Mouse (Mus musculus) cerebellum, adult 11-12 months (tissue): ENCODE data around the gene Snx22.

Source experiments
- DNase-seq: peaks from one replicate; pipeline ENCODE4 v3.0.0; 2022

Gene Snx22

DNA sequence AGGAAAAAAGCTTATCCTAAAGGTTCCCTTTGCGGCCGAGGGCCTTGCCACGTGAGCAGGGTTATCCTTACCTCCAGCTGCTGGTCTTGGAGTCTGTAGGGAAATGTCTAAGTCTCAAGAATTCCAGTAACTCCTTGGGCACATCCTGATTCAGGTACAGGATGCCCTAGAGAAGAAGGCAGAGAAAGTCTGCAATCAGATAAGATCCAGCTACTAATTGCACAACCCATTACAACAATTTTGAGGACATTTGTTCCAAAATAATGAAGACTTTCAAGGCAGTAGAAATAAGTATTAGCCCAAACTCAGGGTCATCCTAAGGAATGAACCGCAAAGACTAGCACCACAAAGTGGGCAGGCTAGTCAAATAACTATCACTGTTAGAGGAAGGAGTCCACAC lies 1.5 kb downstream of the Snx22 start:
- DNase-seq = no peak

DNA sequence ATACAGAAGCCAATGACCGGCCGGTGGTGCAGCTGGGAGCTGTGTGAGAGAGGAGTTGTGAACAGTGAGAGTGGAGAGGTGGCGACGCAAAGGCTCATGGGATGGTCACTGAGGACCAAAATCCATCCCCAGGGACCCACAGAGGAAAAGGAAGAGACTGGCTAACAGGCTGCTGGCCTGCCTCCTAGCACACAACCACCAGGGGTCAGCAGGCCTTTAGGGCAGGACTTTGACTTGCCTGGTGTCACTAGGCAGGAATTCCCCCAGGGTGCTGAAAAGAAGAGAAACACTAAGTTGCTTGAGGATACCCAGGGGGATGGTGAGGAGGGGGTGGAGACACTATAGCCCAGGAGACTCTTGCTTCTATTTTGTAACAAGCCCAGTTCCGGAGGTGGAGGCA lies 2.0 kb downstream of the Snx22 start:
- no peak for DNase-seq

DNA sequence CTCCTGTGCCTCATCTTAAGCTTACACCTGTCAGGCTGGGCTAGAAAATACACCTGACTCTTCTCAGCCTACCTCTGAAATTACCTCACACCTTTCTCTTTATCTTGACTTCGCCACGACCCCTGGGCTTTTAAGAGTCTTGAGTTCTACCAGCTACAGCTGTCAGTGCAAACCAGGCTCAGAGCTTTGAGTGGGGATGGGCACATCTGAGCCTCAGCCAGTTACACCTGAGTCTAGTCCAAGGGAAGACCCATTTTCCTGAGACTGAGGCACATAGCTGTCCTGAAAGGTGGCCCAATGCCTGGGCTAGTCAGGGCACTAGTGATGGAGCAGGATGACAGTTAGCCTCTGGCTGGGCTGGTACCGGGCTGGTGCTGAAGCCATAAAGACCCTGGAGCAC lies 2.7 kb downstream of the Snx22 start:
- DNase-seq = no peak

GRCm38 (mm10) chr9:66064316-66064715 lies 5.2 kb downstream of the Snx22 start:
- DNase-seq = no peak

- DNase-seq = no peak
These were observed 6.1 kb downstream of the Snx22 start for GRCm38 (mm10) chr9:66063446-66063845.

DNA sequence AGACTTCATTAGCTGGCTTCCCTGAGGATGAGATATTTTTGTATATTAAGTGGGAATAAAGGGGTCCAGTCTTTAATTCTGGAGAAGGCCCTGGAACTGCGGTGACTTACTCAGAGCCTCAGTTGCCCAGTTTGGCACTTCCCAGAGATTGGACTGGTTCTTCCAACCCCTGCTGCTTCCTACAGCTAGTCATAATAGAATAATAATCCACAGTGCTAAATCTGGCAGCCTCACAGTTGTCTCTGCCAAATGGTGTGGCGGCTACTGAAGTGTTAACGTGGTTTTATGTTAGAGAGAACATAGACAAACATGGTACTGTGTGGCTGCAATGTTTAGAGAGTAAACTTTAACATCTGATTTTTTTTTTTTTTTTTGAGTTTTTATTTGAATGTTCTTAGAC lies 7.9 kb downstream of the Snx22 start:
- peak; percentile 21 for DNase-seq

- DNase-seq = no peak
These were observed 8.5 kb downstream of the Snx22 start for GRCm38 (mm10) chr9:66060986-66061385.

DNA sequence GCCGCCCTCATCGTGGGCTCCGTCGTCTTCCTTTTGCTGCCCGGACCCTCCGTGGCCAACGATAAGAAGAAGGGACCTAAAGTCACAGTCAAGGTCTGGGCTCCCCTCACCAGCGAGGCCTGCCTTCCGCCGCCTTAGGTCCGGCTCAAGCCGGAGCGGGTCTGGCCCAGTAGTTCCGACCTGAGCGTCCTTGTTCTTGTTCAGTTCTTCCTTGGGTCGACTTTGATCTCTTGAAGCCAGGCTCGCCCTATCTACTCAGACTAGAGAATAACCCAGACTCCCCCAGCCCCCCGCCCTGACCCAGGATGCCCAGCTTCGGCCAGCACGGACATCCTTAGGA lies 9.2 kb downstream of the Snx22 start:
- DNase-seq = no peak

GRCm38 (mm10) chr9:66059583-66060307 lies 9.8 kb downstream of the Snx22 start, which contains the start of gene Ppib:
TSS of gene Ppib (plus strand) at chr9:66060222.
- peak; percentile 98 for DNase-seq

- DNase-seq = no peak
These were observed 15.9 kb downstream of the Snx22 start for GRCm38 (mm10) chr9:66053620-66054019.

DNA sequence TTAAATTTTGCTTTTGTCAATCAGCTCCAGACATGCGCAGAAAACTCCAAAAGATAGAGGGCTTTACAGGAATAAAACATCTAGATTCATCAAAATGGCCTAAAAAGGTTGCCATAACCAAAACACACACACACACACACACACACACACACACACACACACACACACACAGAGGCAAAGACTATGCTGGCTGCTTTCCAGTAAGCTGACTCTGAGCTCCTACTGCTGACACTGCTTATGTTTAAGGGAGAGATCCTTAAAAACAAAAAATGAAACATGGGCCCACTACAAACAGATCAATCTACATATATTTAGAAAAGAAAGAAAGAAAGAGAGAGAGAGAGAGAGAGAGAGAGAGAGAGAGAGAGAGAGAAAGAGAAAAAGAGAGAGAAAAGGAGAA lies 16.8 kb downstream of the Snx22 start:
- DNase-seq = no peak

DNA sequence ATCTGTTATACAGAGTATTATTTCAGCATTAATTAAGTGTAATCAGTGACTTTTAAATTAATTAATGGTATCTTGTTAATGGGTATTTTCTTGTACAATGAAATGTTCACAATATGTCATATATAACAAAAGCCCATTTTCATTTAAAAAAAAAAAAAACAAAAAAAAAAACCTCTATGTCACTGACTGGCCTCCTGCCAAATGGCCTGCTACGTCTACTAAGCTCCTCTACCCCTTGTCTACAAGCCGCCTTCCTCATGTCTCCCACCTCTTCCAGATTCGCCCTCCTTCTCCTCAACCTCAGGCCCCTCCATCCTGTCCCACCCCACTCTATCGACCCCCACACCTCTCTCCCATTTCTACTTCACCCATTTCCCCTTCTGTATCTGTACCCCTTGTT lies 18.0 kb downstream of the Snx22 start:
- no peak for DNase-seq

- no peak for DNase-seq
These were observed 19.5 kb downstream of the Snx22 start for GRCm38 (mm10) chr9:66049931-66050601.

GRCm38 (mm10) chr9:66043241-66043640 lies 26.3 kb downstream of the Snx22 start:
- DNase-seq = no peak

GRCm38 (mm10) chr9:66042331-66042730 lies 27.2 kb downstream of the Snx22 start:
- DNase-seq = no peak

- no peak for DNase-seq
These were observed 28.7 kb downstream of the Snx22 start for GRCm38 (mm10) chr9:66040801-66041200.

DNA sequence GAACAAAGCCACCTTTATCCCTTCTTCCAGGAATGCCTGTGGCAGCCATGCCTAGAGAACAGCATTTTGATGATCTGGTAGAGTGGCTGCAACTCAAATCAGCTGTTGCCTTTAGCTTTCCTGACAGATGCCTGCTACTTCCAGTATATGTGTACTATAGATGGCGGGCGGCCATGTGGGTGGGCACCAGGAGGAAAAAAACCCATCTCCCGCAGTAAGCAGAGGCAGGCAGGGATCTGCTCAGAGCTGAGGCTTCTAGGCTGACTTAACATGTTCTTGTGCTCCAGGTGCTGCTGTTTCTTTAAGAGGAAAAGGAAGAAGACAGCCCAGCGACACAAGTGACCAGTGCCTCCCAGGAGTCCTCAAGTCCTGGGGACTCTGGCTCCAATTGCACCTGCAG lies 30.2 kb downstream of the Snx22 start:
- no peak for DNase-seq

- no peak for DNase-seq
These were observed 30.9 kb downstream of the Snx22 start for GRCm38 (mm10) chr9:66038581-66038980.

DNA sequence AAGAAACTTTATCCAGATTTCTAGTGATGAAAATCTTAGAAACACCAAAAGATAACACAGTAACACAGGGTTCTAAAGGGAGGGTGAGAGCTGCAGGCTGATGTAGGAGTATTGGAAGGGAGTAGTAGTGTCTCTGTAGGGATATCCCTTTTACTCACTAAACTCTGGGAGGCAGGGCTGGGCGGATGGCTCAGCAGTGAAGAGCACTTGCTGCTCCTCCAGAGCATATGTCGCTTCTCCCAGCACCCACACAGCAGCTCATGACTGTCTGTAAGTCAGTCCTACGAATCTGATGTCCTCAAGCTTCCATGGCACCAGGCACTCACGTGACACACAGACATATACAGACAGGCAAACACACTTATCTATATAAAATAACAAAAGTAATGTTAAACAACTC lies 31.4 kb downstream of the Snx22 start:
- DNase-seq = no peak

GRCm38 (mm10) chr9:66020601-66021000 lies 48.9 kb downstream of the Snx22 start:
- no peak for DNase-seq
